Mouse (Mus musculus): ENCODE data around the gene Pex14.

- TF ChIP-seq CTCF (IDR thresholded peaks at IDR 0.05; ENCODE audit: low read depth) (no peak), EP300 (optimal IDR thresholded peaks at IDR 0.05) (no peak)
These were observed 1.8 kb upstream of the Pex14 start for GRCm38 (mm10) chr4:149101456-149101855.

Measured in stomach, postnatal 0 days (tissue).